Comparison of ENCODE assay signal across 16 mouse cellular contexts in genomic region chr2:59737368-59737767, GRCm38 (mm10).
A peak's percentile ranks its signal among the peaks of the same experiment; 100 is the strongest.
DNase-seq lines count a peak whose midpoint lies in the region; ATAC-seq and TF ChIP-seq lines count a peak whose summit lies in the region.
"Had no signal": no experiment of that assay in that cellular context is flagged by ENCODE, and none has a peak within 500 bp of the region (broad histone marks: within the 10 kb centered on the region; RNA-seq: fewer than 3 reads in every experiment).

No protein-coding gene starts in this region.

- H3K9ac ChIP-seq in hindbrain, embryonic 13.5 days: no peak overlapping the region
- no peak overlapping the region for H3K9ac ChIP-seq in hindbrain, embryonic 12.5 days
- H3K9ac ChIP-seq in midbrain, embryonic 16.5 days (ENCODE audit: low read depth, low read length): no peak overlapping the region
- H3K9ac ChIP-seq in midbrain, postnatal 0 days (replicated peaks; ENCODE audit: low read length, poor library complexity, severe bottlenecking): no peak overlapping the region
- no peak overlapping the region for H3K9ac ChIP-seq in neural tube, embryonic 15.5 days (replicated peaks)

- H3K4me2 ChIP-seq in hindbrain, embryonic 13.5 days: no peak overlapping the region
- no peak overlapping the region for H3K4me2 ChIP-seq in hindbrain, embryonic 12.5 days (replicated peaks)
- H3K4me2 ChIP-seq in midbrain, embryonic 16.5 days (ENCODE audit: low read length): no peak overlapping the region
- H3K4me2 ChIP-seq in midbrain, postnatal 0 days (ENCODE audit: low read depth, low read length, poor library complexity, severe bottlenecking): no peak overlapping the region
- H3K4me2 ChIP-seq in neural tube, embryonic 15.5 days: no peak overlapping the region
- H3K4me2 ChIP-seq: heart, embryonic 13.5 days had no signal

- H3K4me3 ChIP-seq in hindbrain, embryonic 13.5 days: no peak overlapping the region
- no peak overlapping the region for H3K4me3 ChIP-seq in hindbrain, embryonic 12.5 days
- H3K4me3 ChIP-seq in layer of hippocampus, adult 2 months: no peak overlapping the region
- no peak overlapping the region for H3K4me3 ChIP-seq in midbrain, embryonic 16.5 days (ENCODE audit: low read depth, low read length)
- H3K4me3 ChIP-seq in midbrain, postnatal 0 days (ENCODE audit: low read depth, low read length): no peak overlapping the region
- no peak overlapping the region for H3K4me3 ChIP-seq in neural tube, embryonic 15.5 days (replicated peaks)
- H3K4me3 ChIP-seq: embryonic facial prominence, embryonic 10.5 days; heart, embryonic 13.5 days had no signal

- ATAC-seq in hindbrain, embryonic 13.5 days (ENCODE audit: low FRiP score): peak; percentile 33; the same call in 1 of the 2 replicates
- ATAC-seq in hindbrain, embryonic 12.5 days (ENCODE audit: low FRiP score): no peak
- ATAC-seq in midbrain, embryonic 16.5 days: no peak
- ATAC-seq in midbrain, postnatal 0 days (ENCODE audit: low FRiP score): no peak
- ATAC-seq in neural tube, embryonic 15.5 days (ENCODE audit: low FRiP score): no peak

- peak overlapping the region; percentile 83 for H3K27ac ChIP-seq in hindbrain, embryonic 13.5 days
- H3K27ac ChIP-seq in hindbrain, embryonic 12.5 days: no peak overlapping the region
- peak overlapping the region; percentile 88 for H3K27ac ChIP-seq in layer of hippocampus, adult 2 months
- 0 out of 2 replicates have a peak overlapping the region, but pooled peaks have one; percentile 71 for H3K27ac ChIP-seq in midbrain, embryonic 16.5 days (ENCODE audit: low read length)
- H3K27ac ChIP-seq in midbrain, postnatal 0 days (ENCODE audit: low read depth, low read length): no peak overlapping the region
- peak overlapping the region; percentile 66; the same call in 1 of the 2 replicates for H3K27ac ChIP-seq in neural tube, embryonic 15.5 days (replicated peaks)
- H3K27ac ChIP-seq: embryonic facial prominence, embryonic 10.5 days; heart, embryonic 13.5 days had no signal

- TF ChIP-seq CTCF in layer of hippocampus, adult 2 months (conservative IDR thresholded peaks at IDR 0.05): no peak
- TF ChIP-seq CTCF in midbrain, postnatal 0 days (IDR thresholded peaks at IDR 0.05): no peak

- WGBS in hindbrain, embryonic 13.5 days: 77% methylated on average over 6 of the region's 6 CpGs
- 80% methylated on average over 6 of the region's 6 CpGs for WGBS in hindbrain, embryonic 12.5 days
- WGBS in midbrain, embryonic 16.5 days: 76% methylated on average over 6 of the region's 6 CpGs
- 80% methylated on average over 6 of the region's 6 CpGs for WGBS in midbrain, postnatal 0 days
- WGBS in neural tube, embryonic 15.5 days: 77% methylated on average over 6 of the region's 6 CpGs

- no peaks in the 10 kb centered on the region for H3K9me3 ChIP-seq in hindbrain, embryonic 13.5 days
- H3K9me3 ChIP-seq in hindbrain, embryonic 12.5 days (replicated peaks): no peaks in the 10 kb centered on the region
- H3K9me3 ChIP-seq in midbrain, embryonic 16.5 days (replicated peaks; ENCODE audit: control insufficient read depth, low read length, poor library complexity, severe bottlenecking): no peaks in the 10 kb centered on the region
- H3K9me3 ChIP-seq in midbrain, postnatal 0 days (ENCODE audit: low read length): no peaks in the 10 kb centered on the region
- no peaks in the 10 kb centered on the region for H3K9me3 ChIP-seq in neural tube, embryonic 15.5 days (replicated peaks)
- H3K9me3 ChIP-seq: embryonic facial prominence, embryonic 10.5 days; heart, embryonic 13.5 days had no signal

- H3K36me3 ChIP-seq in hindbrain, embryonic 13.5 days: no peaks in the 10 kb centered on the region
- no peaks in the 10 kb centered on the region for H3K36me3 ChIP-seq in hindbrain, embryonic 12.5 days
- no peaks in the 10 kb centered on the region for H3K36me3 ChIP-seq in midbrain, embryonic 16.5 days (ENCODE audit: control insufficient read depth, insufficient read depth, low read length)
- H3K36me3 ChIP-seq in midbrain, postnatal 0 days (ENCODE audit: insufficient read depth, low read length): no peaks in the 10 kb centered on the region
- H3K36me3 ChIP-seq in neural tube, embryonic 15.5 days: no peaks in the 10 kb centered on the region
- H3K36me3 ChIP-seq: heart, embryonic 13.5 days had no signal

- DNase-seq in layer of hippocampus, adult 2 months (ENCODE audit: low spot score in 2 of 2): no peak
- no peak for DNase-seq in layer of hippocampus, postnatal 25 days (ENCODE audit: extremely low spot score in 1 of 2, low spot score in 1 of 2)
- no peak for DNase-seq in midbrain, postnatal 0 days (ENCODE audit: low spot score)
- no peak for DNase-seq in left cerebral cortex, adult 9 months (ENCODE audit: low spot score in 2 of 2)
- DNase-seq: adrenal gland, adult 8-10 months; adrenal gland, postnatal 36 days; cerebellum, adult 9-11 months; gastrocnemius, postnatal 36 days; heart, adult 11 months; heart, postnatal 36 days had no signal

- H3K4me1 ChIP-seq in hindbrain, embryonic 13.5 days (replicated peaks): peaks cover 17% of the 10 kb centered on the region
- H3K4me1 ChIP-seq in hindbrain, embryonic 12.5 days: peaks cover 18% of the 10 kb centered on the region
- peaks cover 5% of the 10 kb centered on the region for H3K4me1 ChIP-seq in midbrain, embryonic 16.5 days (ENCODE audit: control insufficient read depth, insufficient read depth, low read length)
- peaks cover 4% of the 10 kb centered on the region; the same call in 1 of the 2 replicates for H3K4me1 ChIP-seq in midbrain, postnatal 0 days (ENCODE audit: insufficient read depth, low read length)
- H3K4me1 ChIP-seq in neural tube, embryonic 15.5 days: peaks cover 15% of the 10 kb centered on the region

- no peaks in the 10 kb centered on the region for H3K27me3 ChIP-seq in hindbrain, embryonic 13.5 days
- H3K27me3 ChIP-seq in hindbrain, embryonic 12.5 days: no peaks in the 10 kb centered on the region
- no peaks in the 10 kb centered on the region for H3K27me3 ChIP-seq in midbrain, embryonic 16.5 days (ENCODE audit: control insufficient read depth, insufficient read depth, low read depth, low read length)
- H3K27me3 ChIP-seq in midbrain, postnatal 0 days (ENCODE audit: insufficient read depth, low read length): no peaks in the 10 kb centered on the region
- H3K27me3 ChIP-seq in neural tube, embryonic 15.5 days (replicated peaks): no peaks in the 10 kb centered on the region
- H3K27me3 ChIP-seq: heart, embryonic 13.5 days had no signal

Comparison
In these comparisons a context has a peak if more than half of its experiments do, and no peak if none do; other contexts are left out.
1. H3K27ac ChIP-seq: peak in hindbrain, embryonic 13.5 days (single experiment), layer of hippocampus, adult 2 months (single experiment), midbrain, embryonic 16.5 days (single experiment) and neural tube, embryonic 15.5 days (single experiment); none in hindbrain, embryonic 12.5 days (single experiment) and midbrain, postnatal 0 days (single experiment).